Mouse (Mus musculus) heart, postnatal 4 days (tissue): ENCODE measurements around the gene Plekhg4. TPM values are rescaled to one million over a fixed set of nuclear protein-coding genes. Genes with fewer than 3 reads are reported as not detected.

Experiments used
- DNase-seq: peaks from one replicate; pipeline ENCODE4 v3.0.0; 2021
- total RNA-seq, 2 experiments: library from RNA; stranded (reverse); gene quantifications; 2 replicates each; pipeline ENCODE4 v1.2.3; 2021

Gene Plekhg4
- total RNA-seq, 2 experiments from 2014 or later, result 0.17 TPM; not detected in 1

- DNase-seq, result no peak
Observed at GRCm38 (mm10) chr8:105349096-105349771, 23.8 kb upstream of the Plekhg4 start.

GRCm38 (mm10) chr8:105350186-105350585 lies 22.9 kb upstream of the Plekhg4 start:
- DNase-seq, result no peak

- DNase-seq, result no peak
Observed at GRCm38 (mm10) chr8:105353583-105354135, 19.4 kb upstream of the Plekhg4 start.

- no peak for DNase-seq
Observed at GRCm38 (mm10) chr8:105354549-105354948, 18.5 kb upstream of the Plekhg4 start.

GRCm38 (mm10) chr8:105355179-105356024 lies 17.7 kb upstream of the Plekhg4 start:
- no peak for DNase-seq

- DNase-seq, result no peak
Observed at GRCm38 (mm10) chr8:105356681-105357080, 16.4 kb upstream of the Plekhg4 start.

- DNase-seq, result no peak
Observed at GRCm38 (mm10) chr8:105359208-105359607, 13.9 kb upstream of the Plekhg4 start.

- DNase-seq, result no peak
Observed at GRCm38 (mm10) chr8:105359646-105360045, 13.4 kb upstream of the Plekhg4 start.

- DNase-seq, result peak; percentile 65
Observed at GRCm38 (mm10) chr8:105361751-105362702, 11.0 kb upstream of the Plekhg4 start.

- DNase-seq, result no peak
Observed at GRCm38 (mm10) chr8:105367107-105367506, 6.0 kb upstream of the Plekhg4 start.

GRCm38 (mm10) chr8:105372473-105372872 lies 601 bp upstream of the Plekhg4 start:
- no peak for DNase-seq

- peak; percentile 51 for DNase-seq
Observed at GRCm38 (mm10) chr8:105374513-105374966, 1.5 kb downstream of the Plekhg4 start.

GRCm38 (mm10) chr8:105378673-105379072 lies 5.6 kb downstream of the Plekhg4 start:
- peak; percentile 86 for DNase-seq

GRCm38 (mm10) chr8:105380308-105380707 lies 7.2 kb downstream of the Plekhg4 start:
- no peak for DNase-seq

GRCm38 (mm10) chr8:105384070-105384469 lies 11.0 kb downstream of the Plekhg4 start:
- DNase-seq, result no peak

GRCm38 (mm10) chr8:105387151-105387550 lies 14.1 kb downstream of the Plekhg4 start:
- DNase-seq, result peak; percentile 58

- DNase-seq, result peak; percentile 36
Observed at GRCm38 (mm10) chr8:105389096-105389495, 16.0 kb downstream of the Plekhg4 start.

- peak; percentile 40 for DNase-seq
Observed at GRCm38 (mm10) chr8:105393089-105393787, 20.2 kb downstream of the Plekhg4 start.

GRCm38 (mm10) chr8:105393915-105394314 lies 20.8 kb downstream of the Plekhg4 start:
- no peak for DNase-seq

GRCm38 (mm10) chr8:105397747-105398146 lies 24.7 kb downstream of the Plekhg4 start:
- DNase-seq, result peak; percentile 61

GRCm38 (mm10) chr8:105400016-105400415 lies 26.9 kb downstream of the Plekhg4 start:
- DNase-seq, result no peak
